Mouse (Mus musculus) forebrain, embryonic 11.5 days (tissue): ENCODE results near the gene Idh3g. TPM values are rescaled to one million over a fixed set of nuclear protein-coding genes. Genes with fewer than 3 reads are reported as not detected.

Experiments
- ATAC-seq: fragments of 200-750 bp; cut with Nextera tagmentation; replicated peaks from 2 replicates; pipeline ENCODE4 v1.8.0; 2017; ENCODE audit warnings: moderate TSS enrichment; ENCODE audit not compliant: low FRiP score
- DNase-seq: peaks from one replicate; pipeline ENCODE4 v3.0.0-alpha.2; 2017; ENCODE audit warnings: low spot score
- H3K27ac ChIP-seq: fragments of 300-500 bp; sonication (generic); 2 replicates; pipeline ENCODE4 v1.5.1; 2014; ENCODE audit warnings: low read depth, low read length
- H3K27me3 ChIP-seq: fragments of 300-500 bp; sonication (generic); 2 replicates; pipeline ENCODE4 v1.6.1; 2014; ENCODE audit warnings: mild to moderate bottlenecking, low read length, mixed read lengths; ENCODE audit not compliant: control insufficient read depth, insufficient read depth
- H3K36me3 ChIP-seq: fragments of 300-500 bp; sonication (generic); 2 replicates; pipeline ENCODE4 v1.6.1; 2014; ENCODE audit warnings: mild to moderate bottlenecking, low read length, moderate library complexity, mixed read lengths; ENCODE audit not compliant: control insufficient read depth, insufficient read depth
- H3K4me1 ChIP-seq: fragments of 300-500 bp; sonication (generic); replicated peaks from 2 replicates; pipeline ENCODE4 v1.6.1; 2014; ENCODE audit warnings: low read length, mixed read lengths; ENCODE audit not compliant: control insufficient read depth, insufficient read depth
- H3K4me2 ChIP-seq: fragments of 300-500 bp; sonication (generic); 2 replicates; pipeline ENCODE4 v1.6.1; 2014; ENCODE audit warnings: low read depth, mild to moderate bottlenecking, low read length, moderate library complexity, mixed read lengths; ENCODE audit not compliant: severe bottlenecking
- H3K4me3 ChIP-seq: fragments of 300-500 bp; sonication (generic); 2 replicates; pipeline ENCODE4 v1.5.1; 2014; ENCODE audit warnings: low read depth, low read length
- H3K9ac ChIP-seq: fragments of 300-500 bp; sonication (generic); 2 replicates; pipeline ENCODE4 v1.6.1; 2014; ENCODE audit warnings: low read length
- H3K9me3 ChIP-seq: fragments of 300-500 bp; sonication (generic); 2 replicates; pipeline ENCODE4 v1.6.1; 2016; ENCODE audit warnings: low read length, mixed read lengths; ENCODE audit not compliant: control insufficient read depth
- WGBS: fragments of 180-500 bp; shearing (Covaris S2); extraction: QIAGEN DNeasy Blood & Tissue Kit; methylation state at CpG from one replicate; pipeline ENCODE4 v1.1.7; 2014; 5-methylcytosine and 5-hydroxymethylcytosine counted together
- polyA plus RNA-seq: library from polyadenylated mRNA; unstranded; fragments of >200 nt; fragmentation: Nextera tagmentation; extraction: Ambion mirVana; gene quantifications from 2 replicates; pipeline ENCODE4 v1.2.1, GENCODE M21; 2014

Gene Idh3g
- 170 and 190 TPM in 2 replicates for polyA plus RNA-seq

DNA sequence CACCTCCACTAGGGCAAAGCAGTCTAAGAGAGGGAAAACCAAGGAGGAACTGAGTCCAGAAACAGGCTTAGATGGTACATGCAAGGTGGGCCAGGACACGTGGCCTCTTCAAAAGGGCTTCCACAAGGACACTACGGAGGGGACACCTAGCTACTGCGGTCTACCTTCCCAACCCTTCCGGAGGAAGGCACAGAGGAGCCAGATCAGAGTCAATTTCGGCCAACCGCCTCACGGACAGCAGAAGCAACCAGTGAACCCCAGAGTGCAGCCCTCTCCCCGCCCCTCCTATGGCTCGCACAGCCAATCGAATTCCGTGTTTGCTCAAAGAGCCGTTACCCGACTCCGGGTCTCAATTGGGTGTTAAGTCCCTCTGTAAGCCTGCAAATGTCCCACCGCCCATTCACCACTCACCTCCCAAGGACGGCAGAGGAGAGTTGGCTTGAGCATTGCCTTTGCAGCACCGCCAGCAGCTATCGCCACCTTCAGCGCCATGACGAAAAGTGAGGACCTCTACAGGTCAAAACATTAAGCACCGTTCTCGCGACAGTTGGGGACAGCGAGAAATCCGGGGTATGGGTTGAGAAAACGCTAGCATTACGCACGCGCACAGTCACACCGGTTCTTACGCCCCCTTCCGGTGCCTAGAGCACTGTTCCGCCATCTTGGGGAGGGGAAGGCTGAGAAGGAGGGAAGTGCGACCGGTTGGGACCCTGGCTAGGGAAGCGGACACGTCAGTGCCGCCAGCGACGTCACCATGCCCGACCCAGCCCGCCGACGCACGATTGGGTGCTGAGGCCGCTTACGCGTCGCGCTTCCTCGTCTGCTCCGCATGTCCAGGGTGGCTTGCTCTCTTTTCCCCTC, at the start of gene Idh3g, which contains the start of gene Ssr4:
TSS of gene Idh3g (minus strand) at position 534 of the 861 bp plus-strand sequence.
TSS of gene Ssr4 (plus strand) at position 665 of the 861 bp plus-strand sequence.
- Histone ChIP-seq H3K4me3 (peak within 1 kb of the TSS; percentile 50), H3K27me3 (no peaks in the 10 kb centered on the region), H3K4me2 (peak within 1 kb of the TSS; percentile 50), H3K36me3 (no peaks in the 10 kb centered on the region), H3K9me3 (no peaks in the 10 kb centered on the region), H3K9ac (peak within 1 kb of the TSS; percentile 70), H3K27ac (peak within 1 kb of the TSS; percentile 32; the same call in 1 of the 2 replicates), H3K4me1 (no peaks in the 10 kb centered on the region)
- peak; percentile 98 for ATAC-seq
- DNase-seq = peak; percentile 94
- 12% methylated on average over 46 of the region's 52 CpGs for WGBS

DNA sequence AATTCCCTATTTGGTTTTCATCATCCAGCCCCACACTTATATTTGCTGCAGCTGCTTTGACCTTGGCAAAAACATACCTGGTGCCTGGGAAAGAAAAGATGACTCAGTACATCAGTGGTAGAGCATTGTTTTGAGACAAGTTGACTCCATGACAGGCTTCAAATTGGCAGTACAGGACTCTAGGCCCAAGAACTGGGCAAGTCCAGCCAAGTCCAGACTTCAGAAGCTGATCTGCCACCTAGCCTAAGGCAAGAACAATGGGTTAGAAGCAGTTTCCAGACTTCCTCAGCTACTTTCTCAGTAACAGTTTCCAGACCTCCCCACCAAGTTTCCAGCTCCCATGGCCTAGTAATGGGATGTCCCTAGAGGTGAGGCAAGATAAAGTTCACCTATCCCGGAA, 49.0 kb upstream of the Idh3g start:
- Histone ChIP-seq H3K4me2 (no peak overlapping the region), H3K4me3 (no peak overlapping the region), H3K27me3 (no peaks in the 10 kb centered on the region), H3K9ac (no peak overlapping the region), H3K9me3 (no peaks in the 10 kb centered on the region), H3K27ac (no peak overlapping the region), H3K4me1 (no peaks in the 10 kb centered on the region), H3K36me3 (no peaks in the 10 kb centered on the region)
- 79% methylated on average over 1 of the region's 1 CpGs for WGBS
- ATAC-seq = no peak
- no peak for DNase-seq

DNA sequence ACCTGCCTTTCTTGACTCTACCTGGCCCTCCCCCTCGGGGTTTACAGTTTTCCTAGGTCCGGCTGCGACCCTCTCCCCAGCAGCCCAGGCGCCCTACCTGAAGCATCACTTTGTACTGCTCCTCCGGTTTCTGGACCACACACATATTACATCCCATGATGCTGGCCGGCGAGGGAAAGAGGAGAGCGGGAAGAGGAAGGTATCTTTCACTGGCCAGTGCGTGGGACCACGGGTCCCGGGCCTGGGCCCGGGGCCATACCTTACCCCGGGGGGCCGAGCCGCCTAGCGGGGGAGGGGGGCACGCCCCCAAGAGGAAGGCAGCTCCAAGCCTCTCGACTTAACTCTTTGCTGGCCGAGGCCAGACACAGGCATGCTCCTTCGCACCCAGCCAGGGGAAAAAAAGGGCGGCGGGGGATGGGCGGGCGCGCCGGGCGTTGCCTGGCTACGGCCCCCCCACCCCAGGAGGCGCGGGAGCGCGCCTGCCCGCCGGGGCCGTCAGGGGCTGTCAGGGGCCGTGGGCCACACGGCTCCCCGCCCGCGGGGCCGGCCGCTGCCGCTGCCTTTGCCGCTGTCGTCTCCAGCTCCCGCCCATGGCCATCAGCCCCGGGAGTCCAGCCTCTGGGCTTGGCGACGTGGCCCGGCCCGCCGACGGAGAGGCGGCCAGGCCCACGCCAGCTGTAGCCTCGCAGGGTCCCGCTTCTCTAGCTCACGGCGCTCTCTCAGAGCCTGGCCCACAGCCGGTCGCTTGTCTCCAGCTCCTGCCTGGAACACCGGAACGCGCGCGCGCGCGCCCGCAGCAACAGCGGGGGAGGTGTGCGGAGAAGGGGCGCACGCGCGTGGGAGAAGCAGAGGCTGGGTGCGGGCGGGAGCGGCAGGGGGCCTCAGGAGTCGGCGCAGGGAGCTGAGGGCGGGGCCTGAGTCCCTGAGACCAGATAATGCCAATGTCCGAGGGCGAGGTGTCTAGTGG, 37.8 kb upstream of the Idh3g start, which contains the start of gene Pdzd4:
TSS of gene Pdzd4 (minus strand) at position 785 of the 967 bp plus-strand sequence.
- 19% methylated on average over 77 of the region's 84 CpGs for WGBS
- Histone ChIP-seq H3K9ac (peak within 1 kb of the TSS; percentile 70), H3K27ac (peak within 1 kb of the TSS; percentile 34; the same call in 1 of the 2 replicates), H3K9me3 (no peaks in the 10 kb centered on the region), H3K27me3 (no peaks in the 10 kb centered on the region), H3K4me1 (no peaks in the 10 kb centered on the region), H3K4me3 (peak within 1 kb of the TSS; percentile 54), H3K36me3 (no peaks in the 10 kb centered on the region), H3K4me2 (peak within 1 kb of the TSS; percentile 67)
- peak; percentile 84 for ATAC-seq
- peak; percentile 75 for DNase-seq

DNA sequence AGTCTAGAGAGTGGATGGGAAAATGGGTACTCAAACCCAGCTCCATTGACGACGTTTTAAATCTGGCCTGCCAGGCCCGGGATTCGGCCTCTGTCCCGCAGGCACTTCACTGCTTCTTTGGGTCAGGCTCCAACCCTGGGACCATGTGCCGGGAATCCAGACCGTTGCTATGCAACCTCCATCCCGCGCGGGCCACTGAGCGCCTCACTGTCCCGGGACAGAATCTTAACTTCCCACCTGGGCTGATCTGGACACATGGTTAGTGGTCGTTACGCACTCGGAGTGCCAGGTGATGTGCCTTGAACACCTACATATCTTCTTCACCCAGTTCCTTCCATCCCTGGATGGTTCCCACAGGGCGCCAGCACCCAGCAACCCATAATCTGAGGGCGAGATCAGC, 37.0 kb upstream of the Idh3g start:
- no peak overlapping the region for H3K27ac ChIP-seq

DNA sequence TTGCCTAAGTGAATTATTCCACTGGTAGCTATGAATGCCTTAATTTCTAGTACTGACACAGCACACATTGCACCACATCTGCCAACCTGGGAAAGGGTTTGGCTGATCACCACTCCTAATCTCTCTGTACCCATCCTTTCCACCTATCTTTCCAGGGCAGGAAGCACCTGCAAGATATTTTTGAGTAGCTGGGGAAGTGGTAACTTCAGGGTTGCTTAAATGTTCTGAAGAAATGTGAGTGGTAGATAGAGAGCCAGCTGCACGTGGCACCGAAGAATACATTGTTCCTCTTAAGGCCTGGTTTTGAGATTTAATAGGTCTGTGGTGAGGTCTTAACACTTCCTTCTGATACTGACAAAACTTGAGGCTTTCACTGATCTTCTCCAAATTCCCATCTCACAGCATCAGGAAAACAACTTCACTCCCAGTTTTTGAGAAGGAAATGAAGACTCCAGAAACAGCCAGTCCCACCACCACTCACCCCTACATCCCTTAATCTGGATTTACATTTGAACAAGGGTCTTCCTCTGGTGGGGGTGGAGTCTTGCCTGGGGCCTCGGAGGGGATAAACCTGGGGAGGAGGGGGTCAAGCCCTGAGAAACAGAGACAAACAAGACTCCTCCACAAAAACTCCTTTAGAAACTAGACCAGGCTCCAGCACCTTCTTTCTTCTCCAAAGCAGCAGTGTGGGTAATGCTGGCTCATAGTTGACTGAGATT, 30.1 kb upstream of the Idh3g start:
- H3K4me1 ChIP-seq = no peaks in the 10 kb centered on the region
- no peaks in the 10 kb centered on the region for H3K36me3 ChIP-seq
- H3K27me3 ChIP-seq = no peaks in the 10 kb centered on the region
- H3K27ac ChIP-seq = no peak overlapping the region
- H3K4me2 ChIP-seq = no peak overlapping the region
- ATAC-seq = no peak
- no peak overlapping the region for H3K4me3 ChIP-seq
- H3K9me3 ChIP-seq = no peaks in the 10 kb centered on the region
- 53% methylated on average over 3 of the region's 3 CpGs for WGBS
- no peak for DNase-seq
- no peak overlapping the region for H3K9ac ChIP-seq

More for the DNA sequence above, 37.0 kb upstream of the Idh3g start:
- no peaks in the 10 kb centered on the region for H3K4me1 ChIP-seq
- peak; percentile 60 for ATAC-seq
- peak overlapping the region; percentile 54 for H3K4me3 ChIP-seq
- peak overlapping the region; percentile 67 for H3K4me2 ChIP-seq
- no peaks in the 10 kb centered on the region for H3K27me3 ChIP-seq
- DNase-seq = peak; percentile 53
- H3K9ac ChIP-seq = peak overlapping the region; percentile 70
- no peaks in the 10 kb centered on the region for H3K36me3 ChIP-seq
- no peaks in the 10 kb centered on the region for H3K9me3 ChIP-seq
- WGBS = 27% methylated on average over 17 of the region's 17 CpGs

DNA sequence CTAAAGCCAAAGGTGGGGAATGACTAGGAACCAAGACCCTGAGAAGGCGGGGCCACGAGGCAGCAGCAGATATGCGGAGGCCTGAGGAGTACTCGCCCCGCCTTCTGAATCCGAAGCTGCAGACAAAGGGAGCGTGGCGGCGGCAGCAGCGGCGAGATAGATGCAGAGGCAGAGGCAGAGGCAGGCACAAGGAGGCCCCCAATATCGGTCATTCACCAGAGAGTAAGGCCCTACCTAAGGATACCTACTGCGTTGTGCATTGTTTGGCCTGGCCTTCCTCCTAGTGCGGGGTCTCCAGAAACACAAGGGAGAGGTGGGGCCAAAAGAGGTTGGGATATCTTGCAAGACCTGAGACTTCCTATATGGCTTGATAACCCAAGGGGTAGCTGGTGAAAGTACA, 28.4 kb upstream of the Idh3g start:
- H3K4me1 ChIP-seq = no peaks in the 10 kb centered on the region
- ATAC-seq (0 out of 2 replicates have a peak, but pooled peaks have one; percentile 67), DNase-seq (peak; percentile 60)
- no peaks in the 10 kb centered on the region for H3K27me3 ChIP-seq
- no peaks in the 10 kb centered on the region for H3K36me3 ChIP-seq
- H3K27ac ChIP-seq = no peak overlapping the region
- no peaks in the 10 kb centered on the region for H3K9me3 ChIP-seq
- peak overlapping the region; percentile 49; the same call in 1 of the 2 replicates for H3K4me2 ChIP-seq
- WGBS = 11% methylated on average over 11 of the region's 14 CpGs
- peak overlapping the region; percentile 71 for H3K9ac ChIP-seq
- peak overlapping the region; percentile 20 for H3K4me3 ChIP-seq

DNA sequence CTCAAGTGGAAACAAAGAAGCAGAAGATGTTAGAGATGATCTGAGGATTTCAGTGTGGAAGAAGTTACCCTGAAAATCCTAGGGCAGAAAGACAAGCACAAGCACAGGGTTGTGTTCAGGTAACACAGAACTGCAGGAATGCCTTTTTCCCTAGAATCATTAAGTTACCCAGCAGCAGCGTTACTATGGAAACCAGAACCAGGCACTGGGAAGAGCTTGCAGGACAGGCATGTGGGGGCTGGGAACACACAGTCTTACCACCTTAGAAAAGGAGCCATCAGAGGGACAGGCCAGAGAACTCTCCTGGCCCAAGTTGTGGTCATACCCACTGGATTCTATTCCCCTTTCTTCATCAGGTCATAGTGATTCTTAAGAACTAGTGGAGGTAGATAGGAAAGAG, 19.1 kb upstream of the Idh3g start:
- Histone ChIP-seq H3K4me1 (no peaks in the 10 kb centered on the region), H3K4me3 (no peak overlapping the region), H3K36me3 (no peaks in the 10 kb centered on the region), H3K9me3 (no peaks in the 10 kb centered on the region), H3K27ac (no peak overlapping the region), H3K27me3 (no peaks in the 10 kb centered on the region), H3K9ac (no peak overlapping the region), H3K4me2 (no peak overlapping the region)
- WGBS = 50% methylated on average over 1 of the region's 1 CpGs
- DNase-seq (no peak), ATAC-seq (no peak)

DNA sequence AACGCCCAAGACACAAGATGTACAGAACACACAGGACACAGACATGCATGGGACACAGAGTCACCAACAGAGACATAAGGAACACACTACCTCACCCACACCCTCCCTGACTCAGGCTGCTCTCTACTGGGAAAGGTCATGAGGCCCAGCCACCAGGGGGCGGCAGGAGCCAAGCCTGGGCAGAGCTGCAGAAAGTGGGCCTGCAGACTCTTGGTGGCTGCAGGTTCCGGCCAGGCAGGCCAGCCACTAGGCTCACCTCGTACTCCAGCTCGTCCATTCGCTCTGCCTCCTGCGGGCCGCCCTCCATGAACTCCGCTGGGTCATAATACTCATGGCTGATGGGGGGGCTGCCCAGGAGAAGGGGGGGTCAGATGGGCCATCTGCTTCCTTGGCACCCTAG, 11.8 kb upstream of the Idh3g start:
- DNase-seq = peak; percentile 77
- Histone ChIP-seq H3K4me3 (no peak overlapping the region), H3K27me3 (no peaks in the 10 kb centered on the region), H3K27ac (no peak overlapping the region), H3K9me3 (no peaks in the 10 kb centered on the region), H3K9ac (no peak overlapping the region), H3K36me3 (no peaks in the 10 kb centered on the region), H3K4me2 (no peak overlapping the region), H3K4me1 (no peaks in the 10 kb centered on the region)
- 56% methylated on average over 6 of the region's 9 CpGs for WGBS
- peak; percentile 65 for ATAC-seq
